Mouse (Mus musculus) embryonic facial prominence, embryonic 13.5 days (tissue): ENCODE data around the gene Ccr7. TPM values are rescaled to one million over a fixed set of nuclear protein-coding genes. Genes with fewer than 3 reads are reported as not detected.
A peak's percentile ranks its signal among the peaks of the same experiment; 100 is the strongest.

Source experiments
- ATAC-seq: fragments of 200-750 bp; cut with Nextera tagmentation; 2 replicates; pipeline ENCODE4 v1.8.0; 2017; ENCODE audit warnings: low read depth; ENCODE audit not compliant: insufficient number of reproducible peaks, insufficient read depth, low FRiP score, low TSS enrichment
- H3K27ac ChIP-seq: fragments of 300-500 bp; sonication (generic); 2 replicates; pipeline ENCODE4 v1.5.1; 2015; ENCODE audit warnings: moderate library complexity, mild to moderate bottlenecking, inconsistent platforms
- H3K27me3 ChIP-seq: fragments of 300-500 bp; sonication (generic); 2 replicates; pipeline ENCODE4 v1.6.1; 2015; ENCODE audit warnings: mild to moderate bottlenecking, inconsistent platforms
- H3K36me3 ChIP-seq: fragments of 300-500 bp; sonication (generic); 2 replicates; pipeline ENCODE4 v1.6.1; 2015; ENCODE audit warnings: mild to moderate bottlenecking, inconsistent platforms
- H3K4me1 ChIP-seq: fragments of 300-500 bp; sonication (generic); 2 replicates; pipeline ENCODE4 v1.6.1; 2015; ENCODE audit warnings: inconsistent platforms
- H3K4me2 ChIP-seq: fragments of 300-500 bp; sonication (generic); 2 replicates; pipeline ENCODE4 v1.6.1; 2015; ENCODE audit warnings: moderate library complexity, mild to moderate bottlenecking, inconsistent platforms
- H3K4me3 ChIP-seq: fragments of 300-500 bp; sonication (generic); 2 replicates; pipeline ENCODE4 v1.5.1; 2015; ENCODE audit warnings: mild to moderate bottlenecking, inconsistent platforms
- H3K9ac ChIP-seq: fragments of 300-500 bp; sonication (generic); 2 replicates; pipeline ENCODE4 v1.6.1; 2015; ENCODE audit warnings: mild to moderate bottlenecking, inconsistent platforms
- H3K9me3 ChIP-seq: fragments of 300-500 bp; sonication (generic); 2 replicates; pipeline ENCODE4 v1.6.1; 2016; ENCODE audit warnings: inconsistent platforms
- WGBS: fragments of 180-500 bp; shearing (Covaris S2); methylation state at CpG from one replicate; pipeline ENCODE4 v1.1.7; 2015; ENCODE audit warnings: mixed read lengths; 5-methylcytosine and 5-hydroxymethylcytosine counted together
- polyA plus RNA-seq: library from polyadenylated mRNA; unstranded; fragments of >200 nt; fragmentation: Nextera tagmentation; extraction: Ambion mirVana; gene quantifications from 2 replicates; pipeline ENCODE4 v1.2.1, GENCODE M21; 2015

Ccr7 gene
- polyA plus RNA-seq, 1 experiment from 2014 or later, result 0.30 TPM

DNA sequence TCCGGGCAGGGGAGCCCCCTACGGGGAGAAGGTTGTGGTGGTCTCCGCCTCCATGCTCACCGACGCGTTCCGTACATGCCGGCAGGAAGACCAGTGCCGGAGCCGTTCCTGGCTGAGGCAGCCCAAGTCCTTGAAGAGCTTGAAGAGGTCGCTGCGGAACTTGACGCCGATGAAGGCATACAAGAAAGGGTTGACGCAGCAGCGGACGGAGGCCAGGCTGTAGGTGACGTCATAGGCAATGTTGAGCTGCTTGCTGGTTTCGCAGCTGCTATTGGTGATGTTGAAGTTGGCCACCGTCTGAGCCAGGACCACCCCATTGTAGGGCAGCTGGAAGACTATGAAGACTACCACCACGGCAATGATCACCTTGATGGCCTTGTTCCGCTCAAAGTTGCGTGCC, 9.9 kb downstream of the Ccr7 start:
- Histone ChIP-seq H3K9me3 (no peaks in the 10 kb centered on the region), H3K36me3 (no peaks in the 10 kb centered on the region), H3K4me3 (no peak overlapping the region), H3K9ac (no peak overlapping the region), H3K27ac (no peak overlapping the region), H3K4me2 (no peak overlapping the region), H3K27me3 (no peaks in the 10 kb centered on the region), H3K4me1 (peaks cover 76% of the 10 kb centered on the region)
- 91% methylated on average over 23 of the region's 23 CpGs for WGBS
- no peak for ATAC-seq

DNA sequence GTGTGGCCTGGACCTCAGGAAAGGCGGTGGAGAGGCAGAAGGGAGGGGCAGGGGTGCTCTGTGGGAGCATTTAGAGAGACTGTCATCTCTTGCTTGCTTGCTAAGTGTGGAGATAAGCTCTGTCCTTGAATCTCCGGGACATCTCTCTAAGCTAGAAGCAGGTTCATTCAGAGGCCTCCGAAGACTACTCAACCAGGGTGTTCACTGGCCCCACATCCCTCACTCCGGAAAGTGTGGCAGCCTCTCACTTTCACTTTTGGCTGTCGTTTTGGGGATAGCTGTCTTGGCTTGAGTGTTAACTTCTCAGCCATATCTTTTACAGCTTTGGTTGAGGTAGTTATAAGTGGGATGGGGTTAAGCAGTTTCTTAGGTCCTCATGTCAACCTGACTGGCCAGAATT, 10.4 kb downstream of the Ccr7 start:
- WGBS, result 79% methylated on average over 5 of the region's 5 CpGs
- 0 out of 2 replicates have a peak overlapping the region, but pooled peaks have one; percentile 6 for H3K9ac ChIP-seq

DNA sequence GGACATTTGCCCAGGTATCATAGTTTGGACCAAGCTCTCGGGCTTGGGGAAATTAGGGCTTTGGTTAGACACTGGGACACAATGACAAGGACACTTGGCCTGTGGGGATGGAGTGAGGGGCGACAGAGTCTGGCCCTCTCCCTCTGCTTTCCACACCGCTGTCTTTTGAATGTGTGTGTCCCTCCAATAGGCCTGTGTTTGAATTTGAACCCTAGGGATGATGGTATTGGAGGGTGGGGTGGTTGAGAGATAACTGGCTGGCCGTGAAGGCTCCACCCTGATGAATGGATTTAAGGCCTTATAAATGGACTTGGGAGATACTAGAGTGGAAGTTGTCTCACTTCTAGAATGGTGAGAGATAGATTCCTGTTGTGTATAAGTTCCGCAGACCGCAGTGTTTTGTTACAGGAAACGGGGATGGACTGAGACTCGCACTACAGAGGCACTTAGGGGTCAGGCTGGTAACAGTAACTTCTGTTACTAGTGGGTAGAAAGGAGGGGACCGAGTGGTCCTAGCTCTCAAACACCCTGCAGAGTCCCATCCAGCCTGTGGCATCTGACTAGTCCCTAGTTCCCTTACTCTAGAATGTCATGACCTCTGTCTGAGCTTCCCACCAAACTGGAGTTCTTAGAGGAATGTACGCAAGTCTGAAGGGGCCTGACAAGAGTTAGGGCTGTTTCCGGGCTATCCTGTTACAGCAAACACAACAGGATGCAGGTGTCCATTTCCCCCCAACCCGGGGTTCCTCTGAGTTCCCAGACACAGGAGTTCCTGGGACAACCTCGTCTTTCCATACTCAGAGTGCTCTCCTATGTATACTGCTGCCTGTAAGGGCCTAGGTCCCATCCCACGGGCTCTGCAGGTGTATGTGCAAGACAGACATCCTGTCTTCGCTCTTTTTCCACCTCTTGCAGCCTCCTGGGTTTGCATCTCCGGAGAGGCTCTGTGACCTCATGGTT, 11.5 kb downstream of the Ccr7 start:
- ATAC-seq, result no peak
- no peaks in the 10 kb centered on the region for H3K36me3 ChIP-seq
- no peaks in the 10 kb centered on the region for H3K9me3 ChIP-seq
- H3K4me1 ChIP-seq, result peaks cover 68% of the 10 kb centered on the region
- no peak overlapping the region for H3K4me3 ChIP-seq
- H3K4me2 ChIP-seq, result no peak overlapping the region
- no peaks in the 10 kb centered on the region for H3K27me3 ChIP-seq
- H3K27ac ChIP-seq, result peak overlapping the region; percentile 67
- no peak overlapping the region for H3K9ac ChIP-seq
- 50% methylated on average over 16 of the region's 16 CpGs for WGBS

More for the DNA sequence above, 10.4 kb downstream of the Ccr7 start:
- no peak overlapping the region for H3K4me2 ChIP-seq
- H3K4me1 ChIP-seq, result peaks cover 72% of the 10 kb centered on the region
- no peaks in the 10 kb centered on the region for H3K36me3 ChIP-seq
- H3K9me3 ChIP-seq, result no peaks in the 10 kb centered on the region
- no peaks in the 10 kb centered on the region for H3K27me3 ChIP-seq
- peak overlapping the region; percentile 67; the same call in 1 of the 2 replicates for H3K27ac ChIP-seq
- ATAC-seq, result no peak
- no peak overlapping the region for H3K4me3 ChIP-seq

DNA sequence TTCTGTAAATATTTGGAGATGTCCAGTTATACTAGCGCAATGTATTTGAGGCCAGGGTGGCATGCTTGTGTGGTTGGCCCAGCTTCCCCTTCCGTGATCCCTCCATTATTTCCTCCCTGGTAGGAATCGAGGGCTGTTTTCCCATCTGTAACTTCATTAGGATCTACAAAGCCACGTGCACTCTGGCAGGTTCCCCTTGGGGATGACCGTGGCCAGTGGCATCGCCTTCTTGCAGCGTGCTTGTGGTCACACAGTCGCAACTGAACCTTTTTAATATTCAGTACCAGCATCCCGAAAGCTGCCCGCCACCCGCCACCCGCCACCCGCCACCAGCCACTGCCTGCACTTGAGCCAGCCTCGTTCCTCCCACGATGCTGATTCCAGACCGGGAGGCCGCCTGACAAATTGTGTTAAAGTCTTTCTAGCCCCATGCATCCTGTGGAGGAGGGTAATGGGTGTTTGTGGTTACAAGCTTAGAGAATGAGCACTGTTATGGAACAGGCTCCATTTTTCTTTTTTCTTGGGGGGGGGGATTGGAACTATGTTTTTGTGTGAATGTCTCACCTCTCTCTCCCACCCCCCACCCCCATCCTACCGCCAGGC, 12.3 kb downstream of the Ccr7 start:
- H3K36me3 ChIP-seq, result no peaks in the 10 kb centered on the region
- 46% methylated on average over 18 of the region's 18 CpGs for WGBS
- H3K27ac ChIP-seq, result peak overlapping the region; percentile 67
- no peaks in the 10 kb centered on the region for H3K9me3 ChIP-seq
- H3K9ac ChIP-seq, result no peak overlapping the region
- peaks cover 60% of the 10 kb centered on the region for H3K4me1 ChIP-seq
- no peak for ATAC-seq
- no peak overlapping the region for H3K4me2 ChIP-seq
- no peaks in the 10 kb centered on the region for H3K27me3 ChIP-seq
- no peak overlapping the region for H3K4me3 ChIP-seq

DNA sequence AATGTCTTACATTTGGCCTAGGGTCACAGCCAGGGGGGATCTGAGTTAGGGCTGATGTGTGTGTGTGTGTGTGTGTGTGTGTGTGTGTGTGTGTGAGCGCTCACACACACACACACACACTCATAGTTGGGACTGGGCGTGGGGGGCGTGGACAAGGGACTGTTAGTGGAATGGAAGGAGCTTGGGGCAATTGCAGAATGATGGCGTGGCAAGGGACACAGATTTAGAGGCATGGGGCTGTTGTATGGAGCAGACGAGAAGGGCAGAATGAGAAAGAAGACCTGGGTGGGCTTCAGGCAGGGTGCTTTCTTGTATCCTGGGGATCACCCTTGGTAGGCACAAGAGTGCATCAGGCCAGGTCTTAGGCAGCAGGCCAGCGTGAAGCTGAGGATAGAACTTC, 12.8 kb downstream of the Ccr7 start:
- no peak overlapping the region for H3K9ac ChIP-seq
- H3K27me3 ChIP-seq, result no peaks in the 10 kb centered on the region
- peaks cover 55% of the 10 kb centered on the region for H3K4me1 ChIP-seq
- ATAC-seq, result no peak
- H3K4me2 ChIP-seq, result no peak overlapping the region
- H3K27ac ChIP-seq, result peak overlapping the region; percentile 67
- H3K36me3 ChIP-seq, result no peaks in the 10 kb centered on the region
- H3K9me3 ChIP-seq, result no peaks in the 10 kb centered on the region
- 62% methylated on average over 6 of the region's 6 CpGs for WGBS
- no peak overlapping the region for H3K4me3 ChIP-seq

DNA sequence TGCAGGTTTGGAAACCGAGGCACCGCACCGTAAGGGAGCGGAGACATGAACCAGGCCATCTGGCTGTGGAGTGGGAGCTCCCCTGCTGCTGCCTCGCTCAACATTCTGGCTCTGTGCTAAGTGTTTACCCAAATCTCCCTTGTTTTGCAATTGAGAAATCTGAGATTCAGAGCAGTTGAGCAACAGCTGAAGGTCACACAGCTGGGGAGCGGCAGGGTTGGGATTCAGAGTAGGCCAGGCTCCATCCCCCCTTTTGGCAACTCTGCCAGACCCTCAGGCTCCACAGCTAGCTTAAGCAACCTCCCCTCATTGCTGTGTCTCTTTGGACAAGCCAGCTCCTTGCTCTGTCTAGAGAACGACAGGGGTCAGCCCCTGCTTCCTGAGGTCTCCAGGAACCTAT, 13.3 kb downstream of the Ccr7 start:
- no peak overlapping the region for H3K4me2 ChIP-seq
- H3K27me3 ChIP-seq, result no peaks in the 10 kb centered on the region
- H3K4me3 ChIP-seq, result no peak overlapping the region
- peak overlapping the region; percentile 40; the same call in 1 of the 2 replicates for H3K9ac ChIP-seq
- WGBS, result 48% methylated on average over 7 of the region's 7 CpGs
- no peaks in the 10 kb centered on the region for H3K36me3 ChIP-seq
- no peaks in the 10 kb centered on the region for H3K9me3 ChIP-seq
- no peak for ATAC-seq
- H3K4me1 ChIP-seq, result peaks cover 53% of the 10 kb centered on the region
- H3K27ac ChIP-seq, result peak overlapping the region; percentile 67

DNA sequence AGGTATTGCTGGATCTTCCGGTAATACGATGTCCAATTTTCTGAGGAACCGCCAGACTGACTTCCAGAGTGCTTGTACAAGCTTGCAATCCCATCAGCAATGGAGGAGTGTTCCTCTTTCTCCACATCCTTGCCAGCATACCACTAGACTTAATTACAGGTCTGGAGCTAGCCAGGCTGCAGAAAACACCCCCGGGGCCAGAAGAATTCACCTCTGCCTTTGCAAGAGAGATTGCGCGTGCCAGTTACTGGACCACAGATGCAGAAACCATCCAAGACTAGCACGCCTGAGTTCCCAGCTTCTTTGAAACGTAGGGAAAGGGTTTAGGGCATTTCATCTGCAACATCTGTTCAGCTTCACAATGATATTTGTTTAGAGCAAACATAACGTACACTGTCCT, 15.9 kb downstream of the Ccr7 start:
- Histone ChIP-seq H3K4me1 (peaks cover 57% of the 10 kb centered on the region), H3K9me3 (no peaks in the 10 kb centered on the region), H3K4me2 (no peak overlapping the region), H3K9ac (no peak overlapping the region), H3K36me3 (no peaks in the 10 kb centered on the region), H3K27me3 (no peaks in the 10 kb centered on the region), H3K27ac (0 out of 2 replicates have a peak overlapping the region, but pooled peaks have one; percentile 1), H3K4me3 (no peak overlapping the region)
- ATAC-seq, result no peak
- 53% methylated on average over 9 of the region's 9 CpGs for WGBS

DNA sequence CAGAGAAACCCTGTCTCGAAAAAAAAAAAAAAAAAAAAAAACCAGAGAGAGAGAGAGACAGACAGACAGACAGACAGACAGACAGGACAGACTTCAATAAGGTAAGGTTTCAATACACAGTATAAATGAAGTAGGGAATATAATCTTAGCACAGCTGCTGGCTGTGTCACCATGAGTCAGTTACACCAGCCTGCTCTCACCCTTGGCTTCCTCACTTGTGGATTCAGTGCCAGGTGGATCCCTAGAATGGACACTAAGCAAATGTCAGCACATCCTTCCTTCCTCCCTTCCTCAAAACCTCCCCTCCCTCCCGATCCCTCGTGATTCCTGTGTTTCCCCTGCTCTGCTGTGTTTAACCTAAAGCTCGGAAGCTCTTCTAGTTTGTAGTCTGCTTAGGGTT, 17.5 kb downstream of the Ccr7 start:
- H3K4me1 ChIP-seq, result peaks cover 56% of the 10 kb centered on the region

DNA sequence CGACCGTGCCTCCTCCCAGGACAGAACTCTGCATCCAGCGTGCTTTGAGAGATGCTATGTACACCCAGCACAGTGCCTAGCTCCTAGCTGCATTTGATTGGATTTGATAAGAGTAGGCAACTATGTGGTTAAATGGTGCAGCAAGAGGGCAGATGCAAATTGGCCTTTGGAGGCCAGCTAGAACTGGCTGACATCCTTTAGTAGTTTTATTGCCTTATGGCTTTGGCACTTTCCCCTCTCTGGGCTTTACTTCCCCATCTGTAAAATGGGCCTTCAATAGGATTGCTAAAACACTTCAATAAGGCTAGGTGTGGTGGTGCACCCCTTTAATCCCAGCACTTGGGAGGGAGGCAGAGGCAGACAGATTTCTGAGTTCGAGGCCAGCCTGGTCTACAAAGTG, 17.9 kb downstream of the Ccr7 start:
- peak overlapping the region; percentile 39 for H3K27ac ChIP-seq
- WGBS, result 69% methylated on average over 4 of the region's 4 CpGs
- H3K4me2 ChIP-seq, result no peak overlapping the region
- peaks cover 56% of the 10 kb centered on the region for H3K4me1 ChIP-seq
- H3K27me3 ChIP-seq, result no peaks in the 10 kb centered on the region
- ATAC-seq, result no peak
- peak overlapping the region; percentile 2; the same call in 1 of the 2 replicates for H3K9ac ChIP-seq
- H3K36me3 ChIP-seq, result no peaks in the 10 kb centered on the region
- no peaks in the 10 kb centered on the region for H3K9me3 ChIP-seq
- no peak overlapping the region for H3K4me3 ChIP-seq

More for the DNA sequence above, 17.5 kb downstream of the Ccr7 start:
- no peaks in the 10 kb centered on the region for H3K9me3 ChIP-seq
- H3K4me2 ChIP-seq, result no peak overlapping the region
- H3K27me3 ChIP-seq, result no peaks in the 10 kb centered on the region
- no peak for ATAC-seq
- H3K9ac ChIP-seq, result no peak overlapping the region
- 80% methylated on average over 4 of the region's 4 CpGs for WGBS
- H3K27ac ChIP-seq, result no peak overlapping the region
- H3K36me3 ChIP-seq, result no peaks in the 10 kb centered on the region
- no peak overlapping the region for H3K4me3 ChIP-seq

DNA sequence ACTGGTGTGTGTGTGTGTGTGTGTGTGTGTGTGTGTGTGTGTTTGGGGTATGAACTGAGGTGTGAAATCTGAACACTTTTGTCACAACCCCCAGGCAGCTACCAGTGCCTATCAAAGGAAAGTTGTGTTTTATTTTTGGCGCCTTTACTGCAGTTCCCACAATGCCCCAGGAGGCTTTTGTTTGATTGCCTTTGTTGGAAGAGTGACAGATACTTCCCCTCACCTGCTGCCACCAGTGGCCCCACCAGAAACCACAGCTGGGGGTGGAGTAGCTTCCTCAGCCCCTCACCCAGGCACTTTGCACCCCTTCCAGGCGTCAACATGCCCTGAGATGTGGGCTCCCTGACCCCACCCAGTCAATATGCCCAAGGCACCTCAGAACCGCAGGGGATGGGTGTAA, 18.5 kb downstream of the Ccr7 start:
- no peaks in the 10 kb centered on the region for H3K27me3 ChIP-seq
- no peaks in the 10 kb centered on the region for H3K9me3 ChIP-seq
- H3K4me1 ChIP-seq, result peaks cover 56% of the 10 kb centered on the region
- WGBS, result 40% methylated on average over 3 of the region's 3 CpGs
- H3K4me3 ChIP-seq, result no peak overlapping the region
- no peaks in the 10 kb centered on the region for H3K36me3 ChIP-seq
- peak overlapping the region; percentile 39 for H3K27ac ChIP-seq
- no peak overlapping the region for H3K4me2 ChIP-seq
- no peak for ATAC-seq
- H3K9ac ChIP-seq, result peak overlapping the region; percentile 2; the same call in 1 of the 2 replicates

DNA sequence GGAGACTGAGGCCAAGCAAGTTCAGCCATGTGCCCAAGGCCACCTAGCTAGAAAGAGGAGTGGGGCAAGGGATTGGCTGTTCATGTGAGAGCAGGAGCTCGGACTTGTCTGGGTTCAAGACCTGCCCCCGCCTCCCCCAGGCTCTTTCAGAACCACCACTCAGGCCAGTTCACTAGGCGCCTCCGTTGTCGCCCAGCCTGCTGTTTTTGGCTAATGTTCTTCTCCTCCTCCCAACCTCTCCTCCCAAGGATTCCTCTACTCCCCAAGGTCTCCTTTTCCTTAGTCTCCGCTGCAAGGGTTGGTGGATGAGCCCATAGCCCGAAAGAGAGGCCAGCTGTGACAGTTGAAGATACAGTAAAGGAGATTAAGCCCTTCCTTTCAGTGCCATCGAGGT, 19.8 kb downstream of the Ccr7 start:
- no peaks in the 10 kb centered on the region for H3K9me3 ChIP-seq
- H3K4me2 ChIP-seq, result no peak overlapping the region
- H3K9ac ChIP-seq, result no peak overlapping the region
- H3K4me3 ChIP-seq, result no peak overlapping the region
- peak overlapping the region; percentile 90 for H3K27ac ChIP-seq
- no peaks in the 10 kb centered on the region for H3K36me3 ChIP-seq
- 68% methylated on average over 8 of the region's 8 CpGs for WGBS
- no peaks in the 10 kb centered on the region for H3K27me3 ChIP-seq
- no peak for ATAC-seq
- peaks cover 62% of the 10 kb centered on the region for H3K4me1 ChIP-seq
